Mouse (Mus musculus) heart, postnatal 0 days (tissue): ENCODE results near the gene Gm7271.

Experiments
- CTCF ChIP-seq: IDR thresholded peaks from 2 replicates; pipeline ENCODE4 v1.5.1; 2016; ENCODE audit warnings: antibody characterized with exemption, control low read depth, low read depth
- EP300 ChIP-seq: IDR thresholded peaks from 2 replicates; pipeline ENCODE4 v1.6.1; 2016; ENCODE audit warnings: antibody characterized with exemption, low read depth

- TF ChIP-seq EP300, result no peak
- TF ChIP-seq CTCF, result no peak
Measured at GRCm38 (mm10) chr5:76533186-76533585, 49.3 kb downstream of the Gm7271 start.
